Mouse (Mus musculus) induced T-regulatory cell, adult 2 months (primary cell): ENCODE data around the gene Proser3.

Source experiments
- DNase-seq: peaks from one replicate; pipeline ENCODE4 v3.0.0-alpha.2; 2012; ENCODE audit warnings: low read depth

Gene Proser3

DNA sequence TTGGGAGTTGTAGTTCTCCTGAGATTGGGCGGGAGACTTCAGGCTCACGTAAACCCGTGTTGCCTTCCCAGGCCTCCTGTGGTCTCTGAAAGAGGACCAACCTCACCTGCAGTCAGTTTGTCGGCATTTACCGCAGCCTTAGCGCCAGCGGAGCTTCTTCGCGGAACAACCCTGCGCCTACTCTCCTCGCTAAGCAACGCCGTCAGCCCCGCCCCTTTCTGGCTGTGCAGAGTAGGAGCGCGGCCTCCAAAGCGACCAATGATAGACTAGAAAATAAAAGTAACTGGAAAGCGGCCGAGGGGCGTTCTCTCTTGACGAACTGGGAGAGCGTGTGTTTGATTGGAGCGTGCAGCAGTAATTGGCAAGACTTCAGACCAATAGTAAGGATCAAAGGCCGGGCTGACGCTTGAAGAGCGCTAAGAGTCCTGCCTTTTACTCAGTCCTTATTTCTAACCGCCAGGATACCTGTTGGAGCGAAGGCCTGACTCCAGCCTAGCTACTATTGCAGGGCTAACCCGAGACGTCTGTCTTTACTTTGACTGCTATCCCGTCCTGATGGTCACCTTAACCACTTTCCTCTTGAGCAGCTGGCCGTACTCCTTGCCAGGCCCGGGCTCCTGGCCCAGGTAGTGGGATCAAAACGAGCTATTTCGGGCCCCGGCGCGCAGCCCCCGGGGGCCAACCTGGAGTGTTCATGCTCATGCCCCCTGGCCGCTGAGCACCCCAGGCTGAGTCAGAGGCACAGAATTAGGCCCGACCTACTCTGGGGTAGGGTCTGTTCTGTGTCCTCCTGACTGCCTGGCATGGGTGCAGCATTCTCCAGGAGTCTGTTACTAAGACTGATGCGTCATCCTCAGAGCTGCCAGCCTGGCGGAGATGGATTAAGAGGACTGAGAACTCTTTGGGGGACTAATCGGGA, at the start of gene Proser3, which contains the start of gene Hspb6:
Gene Proser3 (minus strand): TSS at position 198 of the 919 bp plus-strand sequence.
Gene Hspb6 (plus strand): TSS at position 77 of the 919 bp plus-strand sequence.
- peak; percentile 99 for DNase-seq

DNA sequence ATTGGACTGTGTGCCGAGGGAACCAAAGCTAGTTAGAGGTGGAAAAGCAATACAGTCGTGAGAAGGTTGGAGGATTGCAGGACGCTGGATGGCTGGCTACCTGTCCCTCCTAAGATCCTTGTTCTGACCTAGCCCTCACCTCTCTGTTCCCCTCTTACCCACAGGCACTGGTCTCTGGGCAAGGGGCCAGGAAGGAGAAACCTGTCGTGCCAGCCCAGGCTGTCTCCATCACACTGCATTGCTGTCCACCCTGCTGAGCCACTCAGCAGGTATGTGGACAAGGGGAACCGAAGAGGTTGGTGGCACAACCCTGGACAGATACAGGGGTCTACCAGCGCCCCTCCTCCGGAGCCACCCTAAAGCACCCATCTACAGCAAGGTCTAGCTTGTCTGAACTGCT, 48.6 kb upstream of the Proser3 start:
- DNase-seq = no peak

DNA sequence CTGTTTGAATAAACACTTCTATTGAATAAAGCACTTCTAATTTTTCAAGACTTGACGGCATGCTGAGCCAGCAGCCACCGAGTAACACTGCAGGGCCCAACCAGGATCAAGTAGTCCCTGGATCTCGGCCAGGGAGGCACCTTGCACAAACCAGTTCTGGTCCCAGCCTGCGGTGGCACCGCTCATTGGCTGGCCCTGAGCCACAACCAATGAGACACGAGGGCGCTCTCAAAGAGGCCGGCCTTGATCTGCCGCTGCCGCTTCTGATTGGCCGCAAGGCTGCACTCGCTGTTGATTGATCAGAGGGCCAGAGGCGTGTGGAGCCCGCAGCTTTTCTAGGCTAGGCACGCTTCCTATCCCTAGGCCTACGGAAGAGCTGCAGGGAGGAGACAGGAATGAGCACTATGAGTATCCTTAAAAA, 47.8 kb upstream of the Proser3 start:
- peak; percentile 85 for DNase-seq

DNA sequence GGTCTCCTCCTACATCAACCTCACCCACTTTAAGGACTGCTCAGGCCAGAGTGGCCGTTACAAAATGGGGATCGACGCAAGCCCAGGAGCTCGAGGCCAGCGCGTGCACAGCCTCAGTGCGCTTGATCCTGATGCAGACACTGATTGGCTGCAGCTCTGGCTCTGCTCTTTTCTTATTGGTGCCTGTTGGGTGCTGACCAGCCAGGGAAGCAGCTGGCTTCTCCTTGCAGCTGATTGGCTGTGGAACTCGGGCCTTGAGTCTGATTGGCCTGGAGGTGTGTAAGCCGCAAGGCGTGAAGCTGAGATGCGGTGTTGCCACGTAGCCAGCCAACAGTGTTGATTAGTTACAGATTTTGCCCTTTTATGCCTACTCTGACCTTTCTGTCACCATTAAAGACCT, 46.7 kb upstream of the Proser3 start, which contains the start of gene Zbtb32:
Gene Zbtb32 (minus strand): TSS at position 124 of the 400 bp plus-strand sequence.
- no peak for DNase-seq

DNA sequence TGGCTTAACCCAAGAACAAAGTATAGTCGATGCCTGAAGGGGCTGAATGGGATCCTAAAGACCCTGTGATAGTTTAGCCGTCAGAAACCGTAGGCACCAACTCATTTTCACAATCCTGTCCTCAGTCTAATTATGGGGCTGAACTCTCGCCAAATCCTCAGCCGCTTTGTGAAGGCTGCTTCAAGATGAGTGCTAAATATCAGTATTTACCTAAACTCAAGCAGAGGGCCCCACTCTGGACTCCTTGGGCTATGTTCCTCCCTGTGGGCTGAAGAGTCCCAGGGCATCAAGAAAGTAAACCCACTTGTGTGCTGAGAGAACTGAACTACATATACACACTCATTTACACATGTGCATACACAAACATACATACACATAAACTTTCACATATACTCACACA, 44.7 kb upstream of the Proser3 start:
- DNase-seq = no peak

DNA sequence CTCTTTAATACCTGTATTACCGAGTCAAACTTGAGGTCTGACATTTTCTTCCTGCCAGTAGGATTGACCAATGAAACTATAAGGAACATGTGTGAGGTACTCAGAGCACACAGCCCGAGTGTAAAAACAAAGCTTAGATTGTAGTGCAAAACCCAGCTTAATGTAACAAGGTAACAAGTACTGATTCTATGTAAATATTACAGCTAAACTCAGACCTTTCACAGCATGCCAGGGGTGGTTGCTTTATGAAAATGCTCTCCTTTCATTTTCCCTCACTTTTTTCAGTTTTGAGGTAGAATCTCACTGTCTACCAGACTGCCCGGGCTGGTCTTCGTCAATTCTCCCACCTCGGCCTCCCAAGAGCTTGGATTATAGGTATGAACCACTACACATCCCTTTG, 44.0 kb upstream of the Proser3 start:
- no peak for DNase-seq

DNA sequence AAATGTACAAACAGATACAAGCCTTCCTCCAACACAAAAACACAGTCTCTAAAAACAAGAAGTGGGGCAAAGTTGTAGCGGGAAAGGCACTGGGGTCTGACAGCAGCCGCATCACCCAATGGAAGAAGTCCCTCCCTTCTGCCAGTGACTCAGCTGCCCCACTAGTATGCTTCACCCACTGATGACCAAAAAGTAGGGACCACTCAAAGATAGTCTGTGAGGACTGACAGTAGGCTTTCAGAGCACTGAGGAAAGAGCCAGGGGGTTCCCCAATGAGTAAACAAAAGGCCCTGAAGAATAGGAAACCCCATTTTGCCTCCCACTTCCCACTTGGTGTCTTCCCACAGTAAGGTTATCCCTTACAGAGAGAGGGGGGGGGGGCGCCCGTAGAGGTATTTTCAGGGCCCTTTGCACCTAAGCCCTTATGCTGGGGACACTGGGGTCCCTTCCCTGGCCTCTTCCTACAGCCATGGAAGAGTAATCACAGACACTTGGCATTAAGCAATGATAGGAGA, 42.5 kb upstream of the Proser3 start:
- peak; percentile 69 for DNase-seq

DNA sequence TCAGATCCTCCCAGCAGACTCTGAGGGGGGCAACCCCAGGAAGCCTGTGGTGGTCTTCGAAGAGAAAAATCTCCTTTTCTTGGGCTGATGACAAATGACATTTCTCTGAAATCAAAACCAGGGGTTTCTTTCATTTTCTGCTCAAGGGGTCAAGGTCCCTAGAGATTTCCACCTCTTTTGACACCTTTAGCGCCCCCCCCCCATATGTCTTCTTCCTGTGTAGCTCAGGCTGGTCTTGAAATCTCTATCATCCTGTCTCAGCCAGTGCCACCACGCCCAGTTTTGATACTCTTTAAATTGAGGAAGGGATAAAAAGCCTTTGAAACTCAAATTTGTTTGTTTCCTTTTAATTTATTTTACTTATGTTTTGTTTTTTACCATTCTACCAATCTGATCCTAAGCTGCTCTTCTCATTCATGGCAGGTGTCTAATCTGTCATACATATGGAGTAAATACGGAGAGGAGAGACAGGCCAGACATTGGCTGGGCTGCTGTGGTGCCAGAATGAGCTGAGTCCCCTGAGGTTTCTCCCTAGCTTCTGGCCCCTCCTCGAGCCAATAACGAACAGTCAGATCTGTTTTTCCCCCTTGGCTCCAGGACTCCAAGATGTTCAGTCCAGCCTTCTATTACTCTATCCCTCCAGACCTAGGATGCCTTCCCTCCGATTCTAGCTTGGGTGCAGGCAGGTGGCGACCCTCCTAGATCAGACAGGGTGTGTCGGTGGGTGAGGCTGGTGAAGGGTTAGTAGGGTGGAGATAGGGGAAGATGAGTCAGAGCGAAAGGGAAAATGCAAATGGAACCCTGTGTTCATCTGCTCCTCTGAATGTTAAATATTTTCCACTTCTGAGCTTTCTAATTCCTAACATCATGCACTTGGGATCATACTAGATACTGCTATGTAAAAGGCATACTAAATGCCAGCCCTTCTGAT, 41.7 kb upstream of the Proser3 start:
- DNase-seq = peak; percentile 81

DNA sequence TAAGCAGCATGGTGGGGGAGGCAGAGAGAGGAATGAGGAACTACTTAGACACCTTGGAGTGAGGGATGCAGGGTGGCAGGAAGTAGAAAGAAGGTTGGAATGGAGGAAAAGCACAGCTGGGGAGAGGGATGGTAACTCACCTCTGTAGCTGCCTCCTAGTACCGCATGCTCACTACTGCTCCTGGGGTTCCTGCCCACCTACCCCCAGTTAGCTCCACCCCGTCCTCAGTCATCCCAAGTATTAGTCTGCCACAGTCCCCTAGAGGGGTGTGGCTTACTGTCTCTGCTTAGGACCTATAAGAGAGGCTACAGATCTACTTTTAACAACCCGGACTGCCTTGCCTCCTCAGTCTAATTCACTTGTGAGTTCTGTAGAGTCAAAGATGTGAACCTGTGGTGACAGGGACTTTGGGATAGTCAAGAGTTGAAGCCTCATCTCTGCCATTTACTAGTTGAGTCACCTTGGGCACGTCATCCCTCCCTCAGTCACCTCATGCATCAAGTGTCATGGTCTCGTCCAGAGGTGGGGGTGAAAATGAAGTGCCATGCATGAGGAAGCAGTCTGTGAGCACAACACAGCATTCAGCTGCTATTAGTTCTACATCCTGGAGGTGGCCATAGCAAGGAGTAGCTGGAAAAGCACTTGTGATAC, 40.8 kb upstream of the Proser3 start:
- peak; percentile 76 for DNase-seq

DNA sequence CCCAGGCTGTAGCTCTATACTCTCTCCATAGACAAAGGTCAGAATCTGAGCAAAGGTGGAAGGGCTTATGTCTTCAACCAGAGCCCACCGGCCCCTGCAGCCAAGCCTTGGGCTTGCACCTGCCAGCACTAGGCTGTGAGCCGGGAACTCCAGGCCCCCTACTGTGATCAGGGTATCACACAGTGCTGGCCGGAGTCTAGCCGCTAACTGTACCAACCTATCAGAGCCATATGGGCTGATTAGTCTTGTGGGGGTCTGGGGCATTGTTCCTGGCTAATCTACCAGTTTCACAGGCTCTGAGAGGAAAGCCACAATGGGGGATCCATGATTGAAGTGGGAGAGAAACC, 39.5 kb upstream of the Proser3 start:
- DNase-seq = no peak

DNA sequence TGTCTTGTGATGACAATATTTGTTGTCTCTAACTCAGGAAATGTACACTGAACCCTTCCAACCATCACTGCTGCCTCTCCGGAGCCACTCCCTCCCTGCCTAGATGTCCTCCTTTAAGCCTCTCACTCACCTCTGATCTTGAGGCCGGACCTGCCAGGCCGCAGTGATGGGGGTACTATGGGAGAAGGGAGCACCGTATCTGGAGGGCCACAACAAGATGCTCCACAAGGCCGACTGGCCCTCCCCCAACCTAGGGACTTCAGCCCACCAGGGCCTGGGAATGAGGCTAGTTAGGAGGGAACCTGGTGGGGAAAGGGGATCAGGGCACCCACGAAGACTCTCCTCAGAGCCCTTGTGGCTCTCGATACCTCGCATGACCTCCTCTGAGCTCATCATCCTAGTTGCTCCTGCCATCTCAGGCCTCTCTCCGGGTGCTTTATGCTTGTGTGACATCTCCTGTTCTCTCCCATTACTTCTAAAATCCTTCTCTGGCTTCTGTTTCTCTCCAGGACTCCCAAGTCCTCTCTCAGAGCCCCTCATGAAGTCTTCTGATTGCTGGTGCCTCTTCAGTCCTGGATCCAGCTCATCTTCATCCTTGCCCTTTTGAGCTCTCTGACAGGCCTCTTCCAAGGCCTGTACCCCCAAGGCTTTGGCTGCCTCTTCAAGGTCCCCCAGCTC, 39.0 kb upstream of the Proser3 start:
- DNase-seq = no peak

DNA sequence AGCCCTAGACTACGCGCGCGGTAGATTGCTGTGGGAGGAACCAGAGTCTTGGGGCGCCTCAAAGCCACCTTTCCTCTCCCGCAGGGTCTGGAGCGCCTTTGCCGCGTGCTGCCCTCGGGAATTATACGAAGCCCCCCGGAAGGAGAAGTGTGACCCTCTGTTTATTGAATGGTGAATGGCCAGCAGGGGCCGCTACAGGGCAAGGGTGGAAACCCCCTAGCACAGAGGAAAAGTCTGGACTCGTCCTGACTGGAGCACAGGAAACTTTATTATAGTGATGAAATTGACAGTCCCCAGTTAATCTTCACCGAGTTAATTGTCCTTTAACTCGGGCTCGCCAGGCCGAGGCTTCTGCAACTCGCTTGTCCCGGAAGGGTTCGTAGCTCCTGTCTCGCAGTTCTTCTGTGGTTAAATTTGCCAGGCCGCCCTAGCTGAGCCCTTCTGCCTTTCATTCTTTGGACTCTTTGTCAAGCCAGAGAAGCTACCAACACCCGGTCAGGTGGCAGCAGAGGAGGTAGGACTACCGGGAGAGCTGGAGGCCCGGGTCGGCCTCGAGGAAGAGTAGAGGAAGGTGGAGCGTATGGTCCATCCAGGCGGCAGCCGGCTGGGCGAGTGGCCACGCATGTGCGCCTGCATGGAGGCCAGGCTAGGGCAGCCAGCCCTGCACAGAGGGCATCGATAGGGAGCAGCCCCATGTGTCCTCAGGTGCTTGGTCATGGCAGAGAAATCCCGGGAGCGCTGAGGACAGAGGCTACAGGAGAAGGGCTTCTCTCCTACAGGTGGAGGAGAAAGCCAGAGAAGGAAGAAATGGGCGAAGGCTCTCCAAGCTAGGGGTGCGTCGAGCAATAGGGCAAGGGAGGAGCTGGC, 37.6 kb upstream of the Proser3 start:
- DNase-seq = peak; percentile 88

DNA sequence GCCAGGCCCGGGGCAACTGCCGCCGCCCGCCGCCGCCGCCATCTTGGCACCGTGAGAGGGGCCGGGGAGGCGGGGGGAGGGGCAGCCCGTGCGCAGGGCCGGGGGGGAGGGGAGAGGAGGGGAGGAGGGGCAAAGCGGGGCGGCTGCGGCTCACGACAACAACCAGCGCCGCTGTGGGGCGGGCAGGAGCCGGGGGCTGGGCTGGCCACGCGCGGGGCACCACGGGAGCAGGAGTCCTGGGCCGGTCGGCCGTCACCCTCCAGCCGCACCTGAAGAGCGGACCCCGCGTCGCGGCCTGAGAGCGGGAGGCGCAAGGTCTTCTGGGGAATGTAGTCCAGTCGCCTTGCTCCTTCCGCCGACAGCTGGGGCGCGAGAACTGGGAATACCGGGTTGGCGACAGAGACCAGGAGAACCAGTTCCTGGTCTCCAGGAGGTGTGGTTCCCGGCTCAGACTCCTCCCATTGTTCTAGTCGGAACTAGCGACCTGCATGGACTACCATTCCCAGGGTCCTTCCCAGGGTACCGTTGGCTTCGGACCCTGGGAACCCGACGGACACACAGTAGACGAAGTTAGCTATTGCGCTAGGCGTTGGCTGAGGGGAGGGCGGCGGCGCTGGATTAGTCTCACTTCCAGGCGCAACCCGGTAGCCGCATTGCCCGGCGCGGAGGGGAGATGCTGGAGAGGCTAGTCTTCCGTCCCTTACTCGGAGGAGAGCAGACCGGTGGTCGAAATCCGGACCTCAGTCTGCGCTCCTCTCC, 36.8 kb upstream of the Proser3 start, which contains the start of gene Kmt2b:
Gene Kmt2b (minus strand): TSS at position 51 of the 759 bp plus-strand sequence.
- peak; percentile 94 for DNase-seq

DNA sequence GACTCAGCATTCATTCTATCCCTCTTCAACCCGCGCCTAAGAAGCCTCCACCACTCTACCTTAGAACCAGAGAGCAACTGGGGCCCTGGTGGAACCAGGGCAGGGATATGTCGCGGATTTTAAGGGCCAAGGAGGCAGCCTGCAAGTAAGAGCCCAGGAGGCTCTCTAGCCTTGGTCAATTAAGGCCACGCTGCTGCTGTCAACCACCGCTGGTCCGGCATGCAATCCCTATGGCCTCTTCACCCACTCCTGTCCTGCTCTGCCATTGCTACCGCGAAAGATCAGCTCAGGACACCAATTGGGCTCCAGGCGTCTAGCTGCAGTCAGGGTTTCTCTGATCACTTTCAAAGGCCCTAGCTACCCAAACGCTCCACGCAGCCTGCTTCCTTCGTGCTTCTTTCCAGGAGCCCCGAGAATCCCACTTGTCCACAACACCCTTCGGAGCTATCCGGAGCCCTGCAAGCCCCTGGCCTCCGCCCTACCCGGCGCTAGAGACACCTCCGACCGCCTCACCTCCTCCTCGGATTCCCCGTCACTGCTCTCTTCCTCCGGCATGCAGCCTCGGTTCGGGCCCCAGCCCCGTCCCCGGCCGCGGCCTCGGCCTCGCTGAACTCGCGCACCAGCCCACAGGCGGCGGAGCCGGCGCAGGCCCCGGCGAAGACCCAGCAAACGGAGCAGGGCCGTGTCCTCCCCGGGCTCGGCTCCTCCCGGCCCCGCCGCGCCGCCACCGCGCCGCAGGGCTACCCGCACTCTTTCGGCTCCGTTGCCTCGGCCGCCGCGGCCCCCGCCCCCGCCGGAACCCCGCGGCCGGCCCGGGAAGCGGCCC, 36.0 kb upstream of the Proser3 start:
- DNase-seq = peak; percentile 61

DNA sequence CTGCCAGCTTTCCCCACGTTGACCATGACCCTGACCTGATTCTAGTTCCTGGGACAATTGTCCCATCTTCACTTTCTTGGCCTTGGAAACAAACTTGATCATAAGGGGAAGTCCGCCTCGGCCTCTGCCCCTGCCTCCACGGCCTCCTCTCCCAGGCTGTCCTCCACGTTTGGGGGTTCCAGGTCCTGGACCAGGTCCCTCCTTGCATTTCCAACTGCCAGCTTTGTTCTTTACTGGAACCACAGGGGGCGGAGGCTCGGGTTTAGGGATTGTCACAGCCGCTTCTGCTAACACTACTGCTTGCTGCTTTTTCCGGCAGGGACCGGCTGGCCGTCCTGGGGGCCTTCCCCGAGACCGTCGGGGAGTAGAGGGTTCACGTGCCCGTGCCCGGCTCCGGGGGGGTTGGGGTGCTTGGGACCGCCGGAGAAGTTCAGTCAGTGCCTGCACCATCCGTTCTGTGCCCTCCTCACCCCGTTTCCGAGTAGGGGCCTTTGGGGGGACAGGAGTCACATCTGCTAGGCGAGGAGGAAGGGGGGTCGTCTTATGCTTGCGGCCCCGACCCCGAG, 34.4 kb upstream of the Proser3 start:
- no peak for DNase-seq

DNA sequence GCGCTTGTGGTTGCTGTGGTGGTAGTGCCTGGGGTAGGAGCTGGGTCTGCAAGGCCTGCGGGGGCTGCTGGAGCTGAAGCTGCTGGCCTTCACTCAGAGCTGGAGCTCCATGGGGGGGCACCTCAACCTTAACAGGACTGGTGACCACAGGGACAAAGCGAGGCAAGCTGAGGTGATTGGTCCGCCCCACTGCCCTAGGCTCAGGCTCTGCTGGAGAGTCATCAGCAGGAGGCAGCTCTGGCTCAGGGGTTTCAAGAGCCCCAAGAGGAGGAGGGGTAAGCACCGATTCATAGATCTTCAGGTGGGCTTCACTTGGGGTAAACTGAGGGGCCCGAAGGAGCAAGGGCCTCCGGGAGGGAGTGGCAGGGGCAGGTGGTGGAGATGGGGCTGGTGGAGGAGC, 33.1 kb upstream of the Proser3 start:
- DNase-seq = no peak

DNA sequence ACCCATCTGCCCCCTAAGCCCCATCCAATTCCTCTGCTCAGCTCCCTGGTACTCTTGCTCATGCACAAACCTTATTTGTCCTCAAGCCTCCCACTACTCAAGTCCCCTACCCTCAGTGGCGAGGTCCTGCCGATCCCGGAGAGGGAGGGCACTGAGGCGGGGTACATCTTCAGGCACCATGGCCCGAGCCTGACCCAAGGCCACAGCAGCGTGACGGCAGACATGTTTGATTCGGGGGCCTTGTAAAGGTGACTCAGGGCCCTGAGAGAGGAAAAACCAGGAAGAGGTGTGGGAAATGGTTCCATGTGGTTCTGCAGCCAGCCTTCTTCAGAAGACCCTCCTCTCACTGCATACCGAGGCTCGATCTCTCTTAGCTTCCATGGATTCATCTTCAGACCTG, 32.2 kb upstream of the Proser3 start:
- no peak for DNase-seq

DNA sequence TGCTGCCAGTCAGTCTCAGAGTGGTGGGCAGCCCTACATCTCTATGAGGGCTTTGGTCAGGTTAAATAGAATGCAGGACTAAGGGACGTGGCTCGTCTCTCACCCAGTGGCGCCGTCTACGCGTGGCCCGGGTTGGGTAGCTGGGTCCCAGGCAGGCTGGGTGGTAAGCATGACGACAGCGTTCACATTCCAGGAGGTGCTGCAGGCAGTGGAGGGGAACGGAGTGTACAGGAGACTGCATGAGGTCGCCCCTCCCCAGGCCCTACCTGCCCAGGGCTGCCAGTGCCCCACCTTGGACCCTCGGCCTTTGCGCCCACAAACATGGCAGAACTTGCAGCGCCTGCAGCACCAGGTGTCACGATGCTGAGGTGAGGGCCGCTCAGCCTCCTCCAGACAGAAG, 29.4 kb upstream of the Proser3 start:
- DNase-seq = no peak
